Mouse (Mus musculus) T-helper 2 cell (primary cell): ENCODE data around the gene Tapt1.

Experiments used
- in situ Hi-C: fragments of 300-600 bp; cut with MboI, MseI; formaldehyde crosslinking; loops from one replicate; pipeline ENCODE4 v1.15.1; 2025; ENCODE audit warnings: high pct_unique_total_duplicates

Tapt1 gene

DNA sequence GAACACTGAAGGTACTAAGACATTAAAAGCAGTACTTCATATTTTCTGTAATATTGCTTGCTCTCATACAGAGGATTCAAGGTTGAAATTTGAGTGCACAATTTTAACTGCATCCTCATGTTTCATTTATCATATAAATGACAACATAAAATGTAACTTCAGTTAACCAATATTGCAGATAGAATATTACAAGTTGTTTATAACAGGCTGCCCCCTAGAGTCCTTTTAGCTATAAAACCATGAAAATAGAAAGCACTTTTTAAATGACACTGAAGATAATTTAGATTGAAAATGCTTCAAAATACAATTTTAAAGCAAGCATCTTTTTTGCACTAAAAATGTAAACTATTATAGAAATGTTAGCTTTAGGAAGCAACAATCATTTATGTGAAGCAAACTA, 24.8 kb downstream of the Tapt1 start:
- in situ Hi-C loops = loop anchor here (25.0 kb wide), 1 partner anchor 964 kb away; the partner anchor contains the start of gene Cpeb2

GRCm38 (mm10) chr5:44199109-44199508, 27.3 kb downstream of the Tapt1 start:
- in situ Hi-C loops = no loop called here

DNA sequence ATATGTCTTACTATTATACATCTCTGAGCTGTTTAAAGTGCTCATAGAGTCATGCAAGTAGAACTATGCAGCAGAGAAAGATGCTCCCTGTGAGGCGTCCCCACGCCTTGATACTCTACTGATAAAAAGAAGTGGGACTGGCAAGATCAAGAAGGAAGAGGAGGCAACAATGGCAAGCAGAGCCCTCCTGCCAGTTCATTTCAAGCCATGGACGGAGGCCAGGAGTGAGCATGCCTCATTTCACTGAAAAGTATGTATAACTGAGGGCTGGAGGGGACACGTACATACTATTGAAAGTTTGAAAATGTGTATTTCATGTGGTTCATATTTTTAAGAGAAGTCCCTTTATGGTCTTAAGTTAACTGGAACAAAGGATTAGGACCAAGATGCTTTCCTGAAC, 28.0 kb downstream of the Tapt1 start:
- in situ Hi-C loops = no loop called here

DNA sequence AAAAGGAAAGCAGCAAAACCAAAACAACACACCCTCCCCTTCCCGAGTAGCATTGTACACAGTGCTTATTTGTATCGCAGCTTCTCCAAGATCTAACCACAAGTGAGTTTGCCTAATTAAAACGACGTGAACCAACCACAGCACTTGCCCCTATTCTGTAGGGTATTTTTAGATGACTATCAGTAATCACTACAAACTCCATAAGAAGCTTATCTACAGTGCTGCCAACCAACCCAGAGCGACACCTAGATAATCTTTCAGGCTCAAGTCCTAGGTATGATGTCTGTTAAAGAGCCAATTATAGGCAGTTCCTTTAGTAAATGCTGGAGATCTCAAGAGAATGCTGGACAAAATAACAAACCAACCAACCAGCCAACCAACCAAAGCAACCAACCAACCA, 28.6 kb downstream of the Tapt1 start:
- in situ Hi-C loops = no loop called here

DNA sequence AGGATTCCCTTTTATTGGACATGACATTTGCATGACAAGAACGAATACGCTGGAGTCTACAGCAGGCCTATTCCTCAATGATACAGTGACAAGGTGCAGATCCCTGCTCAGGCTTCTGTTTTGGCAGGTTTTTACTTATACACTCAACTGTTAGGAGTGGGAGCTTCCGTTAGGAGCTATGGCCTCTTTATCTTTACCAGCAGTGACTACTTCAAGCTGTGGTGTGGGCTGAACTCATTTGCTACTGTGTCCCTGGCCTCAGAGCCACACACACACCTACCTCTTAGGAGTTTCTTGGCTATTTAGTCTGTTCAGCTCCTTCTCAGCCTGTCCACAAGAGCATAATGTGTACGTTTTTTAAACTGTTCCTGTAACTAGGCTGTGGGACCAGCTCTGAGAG, 30.3 kb downstream of the Tapt1 start:
- in situ Hi-C loops = no loop called here

GRCm38 (mm10) chr5:44187370-44187769, 39.1 kb downstream of the Tapt1 start:
- in situ Hi-C loops = no loop called here

DNA sequence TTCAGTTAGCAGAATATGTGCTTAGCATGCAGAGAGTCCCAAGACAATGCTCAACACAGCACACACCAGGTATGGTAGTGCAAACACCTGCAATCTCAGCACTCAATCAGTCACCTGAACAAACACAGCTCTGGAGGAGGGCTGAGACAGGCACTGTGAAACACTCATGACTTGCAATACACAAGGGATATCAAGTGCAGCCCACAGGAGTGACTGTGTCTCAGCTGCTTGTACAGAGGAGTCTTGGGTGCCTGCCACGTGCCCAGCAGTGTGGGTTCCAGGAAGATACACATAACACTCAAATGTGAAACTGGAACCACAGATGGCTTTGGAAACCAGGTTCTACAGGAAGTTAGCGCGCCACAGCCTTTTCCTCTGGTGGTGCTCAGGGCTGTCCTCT, 44.8 kb downstream of the Tapt1 start:
- in situ Hi-C loops = no loop called here

GRCm38 (mm10) chr5:44180450-44180849, 46.0 kb downstream of the Tapt1 start:
- in situ Hi-C loops = no loop called here

GRCm38 (mm10) chr5:44174046-44174445, 52.4 kb downstream of the Tapt1 start:
- in situ Hi-C loops = loop anchor here (10.0 kb wide), 1 partner anchor 101 kb away; no protein-coding TSS in a partner anchor

DNA sequence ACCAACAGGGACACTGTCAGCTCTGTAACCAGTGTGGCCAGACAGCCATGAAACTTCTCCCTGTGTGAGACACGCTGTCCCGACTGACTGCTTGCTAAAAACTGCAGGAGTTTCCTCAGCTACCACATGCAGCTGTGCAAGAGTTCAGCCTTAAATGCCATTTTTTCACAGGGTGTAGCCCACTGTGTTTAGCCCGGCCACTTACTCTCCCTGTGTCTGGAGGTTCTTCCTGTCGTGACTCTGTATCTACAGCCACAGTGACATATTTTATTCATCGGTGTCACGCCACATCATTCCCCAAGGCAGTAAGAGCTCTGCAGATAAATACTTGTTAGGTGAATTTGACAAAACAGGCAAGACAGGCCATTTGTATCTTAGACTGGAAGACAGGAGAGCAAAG, 59.6 kb downstream of the Tapt1 start:
- in situ Hi-C loops = no loop called here

- in situ Hi-C loops = no loop called here
Measured at GRCm38 (mm10) chr5:44165854-44166253, 60.6 kb downstream of the Tapt1 start.

- in situ Hi-C loops = no loop called here
Measured at GRCm38 (mm10) chr5:44164233-44164776, 62.1 kb downstream of the Tapt1 start.

GRCm38 (mm10) chr5:44163318-44163717, 63.1 kb downstream of the Tapt1 start:
- in situ Hi-C loops = no loop called here

DNA sequence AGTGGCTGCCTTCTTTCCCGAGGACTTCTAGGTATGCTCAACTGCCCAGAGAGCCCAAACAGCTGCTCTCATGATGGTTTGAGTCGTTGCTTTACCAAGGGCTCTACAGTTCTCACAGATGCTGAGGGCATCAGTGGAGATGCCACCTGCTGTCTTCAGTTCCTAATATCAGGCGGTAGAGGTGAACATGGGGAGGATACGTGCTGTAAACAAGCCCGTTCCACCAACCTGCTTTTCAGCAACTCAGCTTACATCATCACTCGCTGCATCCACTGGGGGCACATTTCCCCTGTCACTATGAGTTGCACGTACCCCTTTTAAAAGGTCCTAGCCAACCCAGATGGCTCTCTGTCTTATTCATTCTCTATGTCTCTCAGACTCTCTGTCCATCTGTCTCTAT, 63.6 kb downstream of the Tapt1 start:
- in situ Hi-C loops = no loop called here

GRCm38 (mm10) chr5:44159679-44160438, 66.6 kb downstream of the Tapt1 start:
- in situ Hi-C loops = no loop called here

GRCm38 (mm10) chr5:44159231-44159630, 67.2 kb downstream of the Tapt1 start:
- in situ Hi-C loops = no loop called here

GRCm38 (mm10) chr5:44158458-44158857, 68.0 kb downstream of the Tapt1 start:
- in situ Hi-C loops = no loop called here

GRCm38 (mm10) chr5:44157760-44158159, 68.7 kb downstream of the Tapt1 start:
- in situ Hi-C loops = no loop called here

DNA sequence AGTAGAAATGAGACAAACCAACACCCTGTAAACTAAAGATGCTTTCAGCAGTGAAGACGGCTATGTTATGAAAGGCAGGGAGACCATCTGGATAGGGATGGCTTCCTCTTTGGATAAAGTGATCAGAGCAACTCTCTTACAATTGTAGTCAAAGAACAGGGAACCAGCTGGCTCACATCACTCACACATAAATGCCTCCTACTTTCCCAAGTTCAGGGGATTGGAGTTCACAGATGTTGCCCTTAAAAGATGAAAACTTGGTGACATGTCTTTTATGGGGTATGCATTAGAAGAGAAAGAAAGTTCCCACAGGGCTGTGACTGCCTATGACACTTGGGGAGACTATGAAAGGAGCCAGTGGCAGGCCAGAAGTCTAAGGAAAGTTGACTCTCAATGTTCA, 73.4 kb downstream of the Tapt1 start:
- in situ Hi-C loops = no loop called here

DNA sequence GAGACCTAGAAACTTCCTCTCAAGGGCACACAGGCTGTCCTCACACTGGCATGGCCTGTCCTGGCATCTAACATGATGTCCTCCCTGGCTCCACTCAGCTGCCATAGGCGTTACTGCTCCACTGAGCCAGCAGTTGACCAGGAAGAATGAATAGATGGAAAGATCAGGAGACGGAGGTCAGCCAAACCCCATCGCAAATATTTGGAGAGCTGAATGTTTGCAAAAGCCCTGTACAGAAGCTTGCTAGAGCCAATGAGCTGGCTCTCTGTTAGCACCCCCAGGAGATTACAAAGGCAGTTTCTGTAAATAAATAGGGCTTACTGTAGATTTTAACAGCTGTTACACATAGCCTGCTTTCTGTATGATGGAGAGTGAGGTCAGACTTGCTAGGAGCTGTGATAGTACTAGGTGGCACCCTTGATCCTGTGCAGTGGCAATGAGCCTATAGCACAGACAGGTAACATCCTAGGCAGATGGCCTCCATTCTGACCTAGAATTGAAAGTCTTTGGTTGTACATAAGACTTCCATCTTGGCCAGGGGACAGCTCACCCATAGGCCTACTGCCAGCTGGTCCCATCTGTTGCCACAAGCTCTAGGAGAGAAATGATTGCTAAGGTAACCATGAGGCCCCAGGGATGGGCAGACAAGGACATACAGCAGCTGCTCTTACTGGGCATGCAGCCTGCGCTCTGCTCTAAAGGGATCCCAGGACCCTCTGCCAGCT, 74.9 kb downstream of the Tapt1 start:
- in situ Hi-C loops = no loop called here

GRCm38 (mm10) chr5:44147732-44148131, 78.7 kb downstream of the Tapt1 start:
- in situ Hi-C loops = no loop called here

- in situ Hi-C loops = no loop called here
Measured at GRCm38 (mm10) chr5:44146437-44147332, 79.7 kb downstream of the Tapt1 start.
